Mouse (Mus musculus): ENCODE data around the gene Cox8b. TPM values are rescaled to one million over a fixed set of nuclear protein-coding genes. Genes with fewer than 3 reads are reported as not detected.

Gene Cox8b
- polyA plus RNA-seq, 1 experiment from 2014 or later = not detected

GRCm38 (mm10) chr7:140864761-140865160 is 35.5 kb downstream of the Cox8b start:
- ATAC-seq (ENCODE audit: insufficient read depth) = no peak
- 86% methylated on average over 12 of the region's 12 CpGs for WGBS
- no peaks in the 10 kb centered on the region for H3K27me3 ChIP-seq (ENCODE audit: insufficient read depth, low read length)
- no peak overlapping the region for H3K9ac ChIP-seq
- H3K36me3 ChIP-seq (ENCODE audit: insufficient read depth) = peaks cover 53% of the 10 kb centered on the region
- no peak overlapping the region for H3K4me2 ChIP-seq
- no peak for TF ChIP-seq CTCF (IDR thresholded peaks at IDR 0.05; ENCODE audit: low read depth)
- DNase-seq = no peak
- no peaks in the 10 kb centered on the region for H3K9me3 ChIP-seq (ENCODE audit: low read depth, low read length)
- no peak overlapping the region for H3K27ac ChIP-seq (ENCODE audit: low read depth)
- H3K4me1 ChIP-seq (ENCODE audit: insufficient read depth) = no peaks in the 10 kb centered on the region
- no peak overlapping the region for H3K4me3 ChIP-seq (ENCODE audit: low read depth, low read length)

GRCm38 (mm10) chr7:140860728-140861127 is 39.5 kb downstream of the Cox8b start:
- 83% methylated on average over 5 of the region's 5 CpGs for WGBS

GRCm38 (mm10) chr7:140859997-140860396 is 40.2 kb downstream of the Cox8b start:
- Histone ChIP-seq H3K36me3 (ENCODE audit: insufficient read depth) (peaks cover 65% of the 10 kb centered on the region), H3K27ac (ENCODE audit: low read depth) (no peak overlapping the region), H3K9me3 (ENCODE audit: low read depth, low read length) (no peaks in the 10 kb centered on the region), H3K4me1 (ENCODE audit: insufficient read depth) (peaks cover 5% of the 10 kb centered on the region; the same call in 1 of the 2 replicates), H3K27me3 (ENCODE audit: insufficient read depth, low read length) (no peaks in the 10 kb centered on the region), H3K4me2 (no peak overlapping the region), H3K9ac (no peak overlapping the region), H3K4me3 (ENCODE audit: low read depth, low read length) (no peak overlapping the region)
- 74% methylated on average over 6 of the region's 6 CpGs for WGBS
- DNase-seq = no peak
- ATAC-seq (ENCODE audit: insufficient read depth) = no peak
- no peak for TF ChIP-seq CTCF (IDR thresholded peaks at IDR 0.05; ENCODE audit: low read depth)

More at GRCm38 (mm10) chr7:140860728-140861127, 39.5 kb downstream of the Cox8b start:
- no peak for TF ChIP-seq CTCF (IDR thresholded peaks at IDR 0.05; ENCODE audit: low read depth)
- Histone ChIP-seq H3K9me3 (ENCODE audit: low read depth, low read length) (no peaks in the 10 kb centered on the region), H3K27me3 (ENCODE audit: insufficient read depth, low read length) (no peaks in the 10 kb centered on the region), H3K4me3 (ENCODE audit: low read depth, low read length) (no peak overlapping the region), H3K36me3 (ENCODE audit: insufficient read depth) (peaks cover 65% of the 10 kb centered on the region), H3K27ac (ENCODE audit: low read depth) (no peak overlapping the region), H3K4me1 (ENCODE audit: insufficient read depth) (peaks cover 5% of the 10 kb centered on the region; the same call in 1 of the 2 replicates), H3K9ac (no peak overlapping the region), H3K4me2 (no peak overlapping the region)
- DNase-seq = no peak
- ATAC-seq (ENCODE audit: insufficient read depth) = no peak

GRCm38 (mm10) chr7:140858746-140859145 is 41.5 kb downstream of the Cox8b start:
- Histone ChIP-seq H3K27ac (ENCODE audit: low read depth) (no peak overlapping the region), H3K9ac (peak overlapping the region; percentile 22; the same call in 1 of the 2 replicates), H3K27me3 (ENCODE audit: insufficient read depth, low read length) (no peaks in the 10 kb centered on the region), H3K4me1 (ENCODE audit: insufficient read depth) (peaks cover 5% of the 10 kb centered on the region; the same call in 1 of the 2 replicates), H3K4me2 (peak overlapping the region; percentile 100), H3K9me3 (ENCODE audit: low read depth, low read length) (no peaks in the 10 kb centered on the region), H3K36me3 (ENCODE audit: insufficient read depth) (peaks cover 64% of the 10 kb centered on the region), H3K4me3 (ENCODE audit: low read depth, low read length) (no peak overlapping the region)
- 90% methylated on average over 8 of the region's 8 CpGs for WGBS
- DNase-seq = no peak
- no peak for TF ChIP-seq CTCF (IDR thresholded peaks at IDR 0.05; ENCODE audit: low read depth)
- no peak for ATAC-seq (ENCODE audit: insufficient read depth)

- peaks cover 64% of the 10 kb centered on the region for H3K36me3 ChIP-seq (ENCODE audit: insufficient read depth)
- peak within 1 kb of the TSS; percentile 93 for H3K27ac ChIP-seq (ENCODE audit: low read depth)
- no peaks in the 10 kb centered on the region for H3K27me3 ChIP-seq (ENCODE audit: insufficient read depth, low read length)
- ATAC-seq (ENCODE audit: insufficient read depth) (peak; percentile 32; the same call in 1 of the 2 replicates), DNase-seq (peak; percentile 14)
- H3K9me3 ChIP-seq (ENCODE audit: low read depth, low read length) = no peaks in the 10 kb centered on the region
- no peak for TF ChIP-seq CTCF (IDR thresholded peaks at IDR 0.05; ENCODE audit: low read depth)
- H3K4me2 ChIP-seq = peak within 1 kb of the TSS; percentile 100
- H3K9ac ChIP-seq = peak within 1 kb of the TSS; percentile 85
- 31% methylated on average over 40 of the region's 40 CpGs for WGBS
- H3K4me1 ChIP-seq (ENCODE audit: insufficient read depth) = peaks cover 5% of the 10 kb centered on the region; the same call in 1 of the 2 replicates
- peak within 1 kb of the TSS; percentile 78 for H3K4me3 ChIP-seq (ENCODE audit: low read depth, low read length)
Measured at GRCm38 (mm10) chr7:140857550-140858505, 42.4 kb downstream of the Cox8b start, which contains the start of gene Bet1l. Bet1l (minus strand) TSS chr7:140857577.

GRCm38 (mm10) chr7:140856785-140857549 is 43.3 kb downstream of the Cox8b start, which contains the start of gene Ric8a:
Ric8a (plus strand) TSS chr7:140856957.
- H3K4me2 ChIP-seq = peak within 1 kb of the TSS; percentile 100
- H3K9me3 ChIP-seq (ENCODE audit: low read depth, low read length) = no peaks in the 10 kb centered on the region
- H3K36me3 ChIP-seq (ENCODE audit: insufficient read depth) = peaks cover 64% of the 10 kb centered on the region
- H3K27me3 ChIP-seq (ENCODE audit: insufficient read depth, low read length) = no peaks in the 10 kb centered on the region
- peak; percentile 81 for ATAC-seq (ENCODE audit: insufficient read depth)
- peak within 1 kb of the TSS; percentile 85 for H3K9ac ChIP-seq
- TF ChIP-seq CTCF (IDR thresholded peaks at IDR 0.05; ENCODE audit: low read depth) = no peak
- peak within 1 kb of the TSS; percentile 78 for H3K4me3 ChIP-seq (ENCODE audit: low read depth, low read length)
- DNase-seq = peak; percentile 88
- H3K4me1 ChIP-seq (ENCODE audit: insufficient read depth) = peaks cover 5% of the 10 kb centered on the region; the same call in 1 of the 2 replicates
- WGBS = under 1% methylated on average over 50 of the region's 50 CpGs
- peak within 1 kb of the TSS; percentile 93 for H3K27ac ChIP-seq (ENCODE audit: low read depth)
